Mouse (Mus musculus): ENCODE measurements around the gene Slc29a1.

- TF ChIP-seq CTCF (IDR thresholded peaks at IDR 0.05; ENCODE audit: insufficient read depth, low read depth, low read length): no peak
- TF ChIP-seq POLR2A (IDR thresholded peaks at IDR 0.05; ENCODE audit: insufficient read depth, low read depth, low read length): no peak
These were observed 39.5 kb downstream of the Slc29a1 start for GRCm38 (mm10) chr17:45559732-45560525.
